Mouse (Mus musculus) liver, adult 2 months (tissue): Measurements from ENCODE around the gene Barhl2. TPM values are rescaled to one million over a fixed set of nuclear protein-coding genes. Genes with fewer than 3 reads are reported as not detected.

Experiments
- DNase-seq: peaks from one replicate; pipeline ENCODE4 v3.0.0-alpha.2; 2011; ENCODE audit warnings: low read depth, low spot score; ENCODE audit errors: extremely low read depth
- H3K27ac ChIP-seq: fragments of 200-500 bp; replicated peaks from 2 replicates; pipeline ENCODE4 v1.5.1; 2012; ENCODE audit warnings: low read depth, mild to moderate bottlenecking, control low read depth, inconsistent platforms, low read length; ENCODE audit not compliant: insufficient read depth
- H3K27me3 ChIP-seq: fragments of 200-500 bp; 2 replicates; pipeline ENCODE4 v1.6.1; 2012; ENCODE audit warnings: mild to moderate bottlenecking, moderate library complexity, low read length, inconsistent platforms; ENCODE audit not compliant: control insufficient read depth, insufficient read depth
- H3K36me3 ChIP-seq: fragments of 200-500 bp; 2 replicates; pipeline ENCODE4 v1.6.1; 2012; ENCODE audit warnings: low read length, inconsistent platforms; ENCODE audit not compliant: control insufficient read depth, insufficient read depth
- H3K4me1 ChIP-seq: fragments of 200-500 bp; 2 replicates; pipeline ENCODE4 v1.6.1; 2011; ENCODE audit warnings: low read length; ENCODE audit not compliant: control insufficient read depth, insufficient read depth
- H3K4me3 ChIP-seq: fragments of 200-500 bp; 2 replicates; pipeline ENCODE4 v1.5.1; 2011; ENCODE audit warnings: low read depth, mild to moderate bottlenecking, control low read depth, low read length, moderate library complexity; ENCODE audit not compliant: insufficient read depth
- H3K79me2 ChIP-seq: fragments of 200-500 bp; 2 replicates; pipeline ENCODE4 v1.6.1; 2012; ENCODE audit warnings: inconsistent platforms, mild to moderate bottlenecking, low read length, moderate library complexity; ENCODE audit not compliant: control insufficient read depth, insufficient read depth
- H3K9ac ChIP-seq: fragments of 200-500 bp; 2 replicates; pipeline ENCODE4 v1.6.1; 2012; ENCODE audit warnings: low read depth, mild to moderate bottlenecking, control low read depth, inconsistent platforms, low read length
- CTCF ChIP-seq: fragments of 200-500 bp; IDR thresholded peaks from 2 replicates; pipeline ENCODE4 v1.5.1; 2011; ENCODE audit warnings: low read depth, low read length, control low read depth
- POLR2A ChIP-seq: fragments of 200-500 bp; IDR thresholded peaks from 2 replicates; pipeline ENCODE4 v1.6.1; 2011; ENCODE audit warnings: low read length, control low read depth; ENCODE audit not compliant: insufficient read depth; ENCODE audit errors: extremely low read depth
- WGBS: fragments of 180-500 bp; shearing (Covaris S2); methylation state at CpG from one replicate; pipeline ENCODE4 v1.1.7; 2018; 5-methylcytosine and 5-hydroxymethylcytosine counted together
- polyA plus RNA-seq: library from polyadenylated mRNA; depleted of rRNA; stranded (reverse); fragments of >200 nt; gene quantifications from 2 replicates; pipeline ENCODE4 v1.2.3, GENCODE M21; 2012
- total RNA-seq: library from RNA; depleted of rRNA; stranded (reverse); fragments of >200 nt; gene quantifications from 2 replicates; pipeline ENCODE4 v1.2.3, GENCODE M21; 2014

The Barhl2 gene
- total and polyA plus RNA-seq, 2 experiments = not detected

GRCm38 (mm10) chr5:106447951-106448797 is 9.8 kb downstream of the Barhl2 start:
- no peak for TF ChIP-seq CTCF
- TF ChIP-seq POLR2A = no peak
- Histone ChIP-seq H3K27ac (no peak overlapping the region), H3K9ac (no peak overlapping the region), H3K79me2 (no peaks in the 10 kb centered on the region), H3K4me1 (no peaks in the 10 kb centered on the region), H3K4me3 (no peak overlapping the region), H3K27me3 (peaks cover 27% of the 10 kb centered on the region), H3K36me3 (no peaks in the 10 kb centered on the region)
- no peak for DNase-seq
- 11% methylated on average over 50 of the region's 50 CpGs for WGBS

GRCm38 (mm10) chr5:106447091-106447820 is 10.7 kb downstream of the Barhl2 start:
- Histone ChIP-seq H3K27ac (no peak overlapping the region), H3K79me2 (no peaks in the 10 kb centered on the region), H3K36me3 (no peaks in the 10 kb centered on the region), H3K27me3 (peaks cover 22% of the 10 kb centered on the region), H3K4me3 (no peak overlapping the region), H3K9ac (no peak overlapping the region), H3K4me1 (no peaks in the 10 kb centered on the region)
- DNase-seq = no peak
- whole genome bisulfite sequencing = 61% methylated on average over 14 of the region's 14 CpGs
- no peak for TF ChIP-seq CTCF
- no peak for TF ChIP-seq POLR2A

- Histone ChIP-seq H3K36me3 (no peaks in the 10 kb centered on the region), H3K27me3 (peaks cover 16% of the 10 kb centered on the region), H3K4me3 (no peak overlapping the region), H3K4me1 (no peaks in the 10 kb centered on the region), H3K9ac (no peak overlapping the region), H3K79me2 (no peaks in the 10 kb centered on the region), H3K27ac (no peak overlapping the region)
- TF ChIP-seq POLR2A (no peak), CTCF (no peak)
- WGBS = 17% methylated on average over 8 of the region's 8 CpGs
- DNase-seq = no peak
Observed at GRCm38 (mm10) chr5:106446593-106446992, 11.4 kb downstream of the Barhl2 start.

GRCm38 (mm10) chr5:106445681-106446080 is 12.3 kb downstream of the Barhl2 start:
- no peak for DNase-seq
- H3K9ac ChIP-seq = no peak overlapping the region
- no peaks in the 10 kb centered on the region for H3K79me2 ChIP-seq
- no peaks in the 10 kb centered on the region for H3K36me3 ChIP-seq
- H3K27me3 ChIP-seq = peaks cover 13% of the 10 kb centered on the region
- H3K4me1 ChIP-seq = no peaks in the 10 kb centered on the region
- 89% methylated on average over 3 of the region's 3 CpGs for WGBS
- no peak for TF ChIP-seq POLR2A
- TF ChIP-seq CTCF = no peak
- no peak overlapping the region for H3K4me3 ChIP-seq
- no peak overlapping the region for H3K27ac ChIP-seq

- Histone ChIP-seq H3K79me2 (no peaks in the 10 kb centered on the region), H3K27ac (no peak overlapping the region), H3K4me3 (no peak overlapping the region), H3K27me3 (no peaks in the 10 kb centered on the region; the same call in none of the 2 replicates), H3K4me1 (no peaks in the 10 kb centered on the region), H3K36me3 (no peaks in the 10 kb centered on the region), H3K9ac (no peak overlapping the region)
- no peak for DNase-seq
- WGBS = 91% methylated on average over 7 of the region's 7 CpGs
- TF ChIP-seq POLR2A (no peak), CTCF (no peak)
Observed at GRCm38 (mm10) chr5:106438916-106439315, 19.1 kb downstream of the Barhl2 start.
